Mouse (Mus musculus) kidney, adult 11 months (tissue): ENCODE measurements around the gene Ncbp1.
"Not testable (repeated sequence)": the region's sequence is repeated elsewhere in the genome, so short reads cannot be mapped to it uniquely, and the experiment has no call there.

Source experiments
- DNase-seq: peaks from one replicate; pipeline ENCODE4 v3.0.0; 2022

The Ncbp1 gene

GRCm38 (mm10) chr4:46130221-46130620, 8.2 kb upstream of the Ncbp1 start:
- DNase-seq, result peak; percentile 45

- no peak for DNase-seq
Measured at GRCm38 (mm10) chr4:46131791-46132190, 6.6 kb upstream of the Ncbp1 start.

- no peak for DNase-seq
Measured at GRCm38 (mm10) chr4:46137629-46138286, 655 bp upstream of the Ncbp1 start.

GRCm38 (mm10) chr4:46144323-46144722, 5.9 kb downstream of the Ncbp1 start:
- DNase-seq, result no peak

GRCm38 (mm10) chr4:46146881-46147280, 8.5 kb downstream of the Ncbp1 start:
- no peak for DNase-seq

- no peak for DNase-seq
Measured at GRCm38 (mm10) chr4:46151903-46152544, 13.6 kb downstream of the Ncbp1 start.

GRCm38 (mm10) chr4:46164027-46164426, 25.6 kb downstream of the Ncbp1 start:
- no peak for DNase-seq

GRCm38 (mm10) chr4:46165831-46166230, 27.4 kb downstream of the Ncbp1 start:
- no peak for DNase-seq

- DNase-seq, result no peak
Measured at GRCm38 (mm10) chr4:46171761-46172160, 33.3 kb downstream of the Ncbp1 start.

- no peak for DNase-seq
Measured at GRCm38 (mm10) chr4:46176313-46176712, 37.9 kb downstream of the Ncbp1 start.

- DNase-seq, result no peak
Measured at GRCm38 (mm10) chr4:46177018-46177417, 38.6 kb downstream of the Ncbp1 start.

GRCm38 (mm10) chr4:46177496-46177895, 39.1 kb downstream of the Ncbp1 start:
- no peak for DNase-seq

GRCm38 (mm10) chr4:46181168-46181567, 42.8 kb downstream of the Ncbp1 start:
- no peak for DNase-seq

GRCm38 (mm10) chr4:46182181-46182580, 43.8 kb downstream of the Ncbp1 start:
- DNase-seq, result no peak

GRCm38 (mm10) chr4:46185423-46185822, 47.0 kb downstream of the Ncbp1 start:
- no peak for DNase-seq

GRCm38 (mm10) chr4:46185890-46186289, 47.5 kb downstream of the Ncbp1 start:
- DNase-seq, result no peak

- DNase-seq, result no peak
Measured at GRCm38 (mm10) chr4:46186466-46186865, 48.1 kb downstream of the Ncbp1 start.

- not testable (repeated sequence) for DNase-seq
Measured at GRCm38 (mm10) chr4:46192011-46192410, 53.6 kb downstream of the Ncbp1 start.

- peak; percentile 94 for DNase-seq
Measured at GRCm38 (mm10) chr4:46195781-46196487, 57.5 kb downstream of the Ncbp1 start, which contains the start of gene Xpa. TSS of gene Xpa (minus strand) at chr4:46196311.

GRCm38 (mm10) chr4:46196513-46196912, 58.1 kb downstream of the Ncbp1 start:
- DNase-seq, result no peak

GRCm38 (mm10) chr4:46198064-46198463, 59.7 kb downstream of the Ncbp1 start:
- no peak for DNase-seq

GRCm38 (mm10) chr4:46201834-46202561, 63.6 kb downstream of the Ncbp1 start:
- DNase-seq, result peak; percentile 63

GRCm38 (mm10) chr4:46202562-46203126, 64.2 kb downstream of the Ncbp1 start:
- no peak for DNase-seq
